Mouse (Mus musculus) c-Kit-positive CD71-negative TER-119-negative erythroid progenitor cells, embryonic 14.5 days (primary cell): ENCODE results near the gene Mylk.
"Not testable (repeated sequence)": the region's sequence is repeated elsewhere in the genome, so short reads cannot be mapped to it uniquely, and the experiment has no call there.

Source experiments
- DNase-seq: peaks from one replicate; pipeline ENCODE4 v3.0.0-alpha.2; 2013; ENCODE audit warnings: low read depth

Gene Mylk

GRCm38 (mm10) chr16:34770127-34770526 lies 25.1 kb downstream of the Mylk start:
- DNase-seq: no peak

GRCm38 (mm10) chr16:34772445-34773032 lies 27.5 kb downstream of the Mylk start:
- no peak for DNase-seq

GRCm38 (mm10) chr16:34782442-34782841 lies 37.4 kb downstream of the Mylk start:
- no peak for DNase-seq

GRCm38 (mm10) chr16:34783536-34783935 lies 38.5 kb downstream of the Mylk start:
- DNase-seq: no peak

GRCm38 (mm10) chr16:34784675-34785074 lies 39.7 kb downstream of the Mylk start:
- no peak for DNase-seq

GRCm38 (mm10) chr16:34792555-34792954 lies 47.5 kb downstream of the Mylk start:
- no peak for DNase-seq

GRCm38 (mm10) chr16:34793000-34793399 lies 48.0 kb downstream of the Mylk start:
- DNase-seq: no peak

- DNase-seq: no peak
Measured at GRCm38 (mm10) chr16:34801222-34801621, 56.2 kb downstream of the Mylk start.

- DNase-seq: no peak
Measured at GRCm38 (mm10) chr16:34804286-34805010, 59.4 kb downstream of the Mylk start.

- DNase-seq: no peak
Measured at GRCm38 (mm10) chr16:34806883-34807767, 62.1 kb downstream of the Mylk start.

- DNase-seq: no peak
Measured at GRCm38 (mm10) chr16:34807768-34808275, 62.8 kb downstream of the Mylk start.

GRCm38 (mm10) chr16:34812165-34812564 lies 67.2 kb downstream of the Mylk start:
- no peak for DNase-seq

- not testable (repeated sequence) for DNase-seq
Measured at GRCm38 (mm10) chr16:34813161-34813560, 68.2 kb downstream of the Mylk start.

GRCm38 (mm10) chr16:34813570-34813969 lies 68.6 kb downstream of the Mylk start:
- DNase-seq: no peak

- no peak for DNase-seq
Measured at GRCm38 (mm10) chr16:34814612-34815011, 69.6 kb downstream of the Mylk start.

- no peak for DNase-seq
Measured at GRCm38 (mm10) chr16:34816548-34816947, 71.5 kb downstream of the Mylk start.

GRCm38 (mm10) chr16:34825111-34825744 lies 80.2 kb downstream of the Mylk start:
- DNase-seq: no peak

- DNase-seq: no peak
Measured at GRCm38 (mm10) chr16:34834477-34834876, 89.5 kb downstream of the Mylk start.

- DNase-seq: no peak
Measured at GRCm38 (mm10) chr16:34839004-34839703, 94.1 kb downstream of the Mylk start.

GRCm38 (mm10) chr16:34839704-34840331 lies 94.8 kb downstream of the Mylk start:
- DNase-seq: no peak

GRCm38 (mm10) chr16:34844783-34845182 lies 99.8 kb downstream of the Mylk start:
- no peak for DNase-seq
